Comparison of ENCODE assay signal across 18 mouse cellular contexts in genomic region chr10:7103872-7104271, GRCm38 (mm10). TPM values are rescaled to one million over a fixed set of nuclear protein-coding genes. Genes with fewer than 3 reads are reported as not detected.
DNase-seq lines count a peak whose midpoint lies in the region; ATAC-seq lines count a peak whose summit lies in the region.
"Had no signal": no experiment of that assay in that cellular context is flagged by ENCODE, and none has a peak within 500 bp of the region (broad histone marks: within the 10 kb centered on the region; RNA-seq: fewer than 3 reads in every experiment).

No protein-coding gene starts in this region.

- no peaks in the 10 kb centered on the region for H3K9me3 ChIP-seq in limb, embryonic 12.5 days
- H3K9me3 ChIP-seq: hindbrain, embryonic 10.5 days; intestine, embryonic 15.5 days had no signal

- DNase-seq in cerebellum, adult 11-12 months: peak; percentile 2
- no peak for DNase-seq in cerebellum, adult 18-20 months
- peak; percentile 53 for DNase-seq in heart, adult 11 months
- DNase-seq in heart, adult 9 months (ENCODE audit: low spot score in 2 of 2): no peak
- DNase-seq in gastrocnemius, postnatal 36 days: no peak
- DNase-seq in gastrocnemius, adult 18-20 months (ENCODE audit: low spot score): no peak
- DNase-seq: adrenal gland, postnatal 10 days; B cell, adult 2 months; gastrocnemius, postnatal 10 days; kidney, adult 18-20 months had no signal

- H3K36me3 ChIP-seq in limb, embryonic 12.5 days: no peaks in the 10 kb centered on the region
- H3K36me3 ChIP-seq: G1E; heart, embryonic 12.5 days; hindbrain, embryonic 10.5 days; intestine, embryonic 15.5 days had no signal

- no peak for ATAC-seq in limb, embryonic 12.5 days (ENCODE audit: insufficient number of reproducible peaks, insufficient read depth, low FRiP score, low TSS enrichment, low read depth)
- ATAC-seq: CD4-positive, CD25-positive, alpha-beta regulatory T cell, adult 4 months; forebrain, embryonic 16.5 days; intestine, embryonic 15.5 days had no signal

- intact Hi-C loops in gastrocnemius, postnatal 36 days (cut with DNase I): no loop called here

- no peak overlapping the region for H3K9ac ChIP-seq in limb, embryonic 12.5 days (replicated peaks)
- H3K9ac ChIP-seq: heart, embryonic 12.5 days; hindbrain, embryonic 14.5 days; intestine, embryonic 15.5 days had no signal

- H3K27me3 ChIP-seq in limb, embryonic 12.5 days: no peaks in the 10 kb centered on the region
- H3K27me3 ChIP-seq: heart, embryonic 12.5 days; intestine, embryonic 15.5 days had no signal

- no peak overlapping the region for H3K4me3 ChIP-seq in limb, embryonic 12.5 days (replicated peaks)
- H3K4me3 ChIP-seq: heart, embryonic 12.5 days; hindbrain, embryonic 10.5 days; intestine, embryonic 15.5 days had no signal

- WGBS in limb, embryonic 12.5 days: 43% methylated on average over 1 of the region's 1 CpGs

- H3K4me1 ChIP-seq in limb, embryonic 12.5 days (replicated peaks): no peaks in the 10 kb centered on the region
- H3K4me1 ChIP-seq: heart, embryonic 12.5 days; hindbrain, embryonic 10.5 days; intestine, embryonic 15.5 days had no signal

- H3K4me2 ChIP-seq in limb, embryonic 12.5 days: no peak overlapping the region
- H3K4me2 ChIP-seq: heart, embryonic 12.5 days; hindbrain, embryonic 14.5 days; intestine, embryonic 15.5 days had no signal

- H3K27ac ChIP-seq in limb, embryonic 12.5 days: 0 out of 2 replicates have a peak overlapping the region, but pooled peaks have one; percentile 7
- H3K27ac ChIP-seq: hindbrain, embryonic 10.5 days; hindbrain, embryonic 14.5 days; intestine, embryonic 15.5 days had no signal

RNA-seq across cellular contexts. Expression of gene Ipcef1, which starts 51.6 kb away (rescaled TPM):
- 0.42 and 0.61 TPM in 2 replicates for polyA plus RNA-seq in limb, embryonic 12.5 days (2016; fragmentation: Nextera tagmentation; extraction: Ambion mirVana)
- total RNA-seq in gastrocnemius, postnatal 36 days (2021): under 1 TPM; 0.05 to 0.10 TPM
- total RNA-seq in gastrocnemius, adult 18-20 months (2021): not detected
- polyA plus RNA-seq: G1E had no signal

Comparison
In these comparisons a context has a peak if more than half of its experiments do, and no peak if none do; other contexts are left out.
1. DNase-seq: peak in cerebellum, adult 11-12 months (single experiment) and heart, adult 11 months (single experiment); none in cerebellum, adult 18-20 months (0 of 2), heart, adult 9 months (0 of 2), gastrocnemius, postnatal 36 days (0 of 2) and gastrocnemius, adult 18-20 months (single experiment).